8 mouse cellular contexts compared by ENCODE assay signal in the genomic region with DNA sequence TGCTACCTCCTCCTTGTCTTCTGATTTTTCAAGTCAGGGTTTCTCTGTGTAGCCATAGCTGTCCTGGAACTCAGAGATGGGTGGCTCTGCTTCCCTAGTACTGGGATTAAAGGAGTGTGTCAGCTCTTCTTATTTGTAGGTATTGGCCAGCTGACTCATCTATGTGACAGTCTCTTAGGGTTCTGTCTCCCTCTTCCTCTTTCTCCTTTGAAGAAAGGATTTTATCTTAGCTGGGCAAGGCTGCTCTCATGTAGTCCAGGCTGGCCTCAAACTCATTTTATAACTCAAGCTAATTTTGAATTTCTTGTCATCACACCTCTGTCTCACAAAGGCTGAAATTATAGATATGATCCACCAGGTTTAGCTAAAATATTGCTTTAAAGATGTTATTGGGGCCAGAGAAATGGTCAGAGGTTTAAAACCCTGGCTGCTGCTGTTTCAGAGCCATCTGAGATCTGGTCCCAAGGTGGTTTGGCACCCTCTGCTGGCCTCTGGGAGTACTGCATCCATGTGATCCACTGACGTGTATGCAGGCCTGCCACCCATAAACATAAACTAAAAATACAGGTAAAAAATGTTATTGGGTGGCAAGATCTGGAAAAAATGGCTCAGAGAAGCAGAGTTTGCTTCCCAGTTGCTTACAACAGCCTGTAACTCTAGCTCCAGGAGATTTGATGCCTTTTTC. TPM values are rescaled to one million over a fixed set of nuclear protein-coding genes. Genes with fewer than 3 reads are reported as not detected.
A peak's percentile ranks its signal among the peaks of the same experiment; 100 is the strongest.
DNase-seq lines count a peak whose midpoint lies in the region; ATAC-seq lines count a peak whose summit lies in the region.

No protein-coding gene starts in this region.

- no peak overlapping the region for H3K9ac ChIP-seq in liver, embryonic 16.5 days (ENCODE audit: low read depth, low read length)

- no peaks in the 10 kb centered on the region for H3K4me1 ChIP-seq in liver, embryonic 16.5 days (ENCODE audit: control insufficient read depth, low read depth, low read length)

- no peaks in the 10 kb centered on the region for H3K36me3 ChIP-seq in liver, embryonic 16.5 days (ENCODE audit: control insufficient read depth, insufficient read depth)

- H3K27ac ChIP-seq in liver, embryonic 16.5 days (ENCODE audit: low read length) = no peak overlapping the region

- H3K9me3 ChIP-seq in liver, embryonic 16.5 days (replicated peaks; ENCODE audit: control insufficient read depth, low read length) = no peaks in the 10 kb centered on the region

- DNase-seq in CD4-positive helper T cell, adult 2 months (ENCODE audit: low read depth, low spot score) = peak; percentile 76
- DNase-seq in adrenal gland, adult 2 months = peak; percentile 81
- DNase-seq in embryo, embryonic 10.5 days (ENCODE audit: low spot score) = peak; percentile 82
- peak; percentile 89 to 91 for DNase-seq in kidney, postnatal 4 days
- peak; percentile 45 for DNase-seq in ovary, adult 18-20 months (ENCODE audit: low spot score)
- peak; percentile 74 for DNase-seq in thymus, postnatal 0 days (ENCODE audit: low spot score)

- no peak overlapping the region for H3K4me3 ChIP-seq in liver, embryonic 16.5 days (ENCODE audit: low read depth, low read length)

- whole genome bisulfite sequencing in liver, embryonic 16.5 days (ENCODE audit: insufficient replicate concordance) = 6% methylated on average over 1 of the region's 1 CpGs

- no peaks in the 10 kb centered on the region for H3K27me3 ChIP-seq in liver, embryonic 16.5 days (ENCODE audit: control insufficient read depth, insufficient read depth, low read depth, low read length)

- no peak overlapping the region for H3K4me2 ChIP-seq in liver, embryonic 16.5 days (ENCODE audit: low read depth, low read length)

- peak; percentile 89 for ATAC-seq in granulocyte monocyte progenitor cell, adult 5-6 weeks (replicated peaks; ENCODE audit: poor library complexity, severe bottlenecking)
- 0 out of 2 replicates have a peak, but pooled peaks have one; percentile 54 for ATAC-seq in liver, embryonic 16.5 days (ENCODE audit: low read depth)

RNA-seq across cellular contexts. Expression of gene Araf, which starts 26.8 kb away (rescaled TPM):
- total RNA-seq in adrenal gland, adult 2 months (2021) = 100 to 1,000 TPM; 120 to 133 TPM
- 229 and 248 TPM in 2 replicates for polyA plus RNA-seq in adrenal gland, adult 2 months (2012; rRNA removed)
- 82.8 and 114 TPM in 2 replicates for total RNA-seq in granulocyte monocyte progenitor cell, adult 5-6 weeks (2014; fragmentation: Nextera tagmentation)
- 40.8 and 43.3 TPM in 2 replicates for total RNA-seq in granulocyte monocyte progenitor cell, adult 5-6 weeks (2017)
- polyA plus RNA-seq in liver, embryonic 16.5 days (2015; fragmentation: Nextera tagmentation; extraction: Ambion mirVana) = 40.7 and 42.1 TPM in 2 replicates
- 74.8 and 81.8 TPM in 2 replicates for polyA plus RNA-seq in thymus, postnatal 0 days (2015; fragmentation: Nextera tagmentation; extraction: Ambion mirVana)
